ENCODE assay signal across 8 mouse cellular contexts in the genomic region with DNA sequence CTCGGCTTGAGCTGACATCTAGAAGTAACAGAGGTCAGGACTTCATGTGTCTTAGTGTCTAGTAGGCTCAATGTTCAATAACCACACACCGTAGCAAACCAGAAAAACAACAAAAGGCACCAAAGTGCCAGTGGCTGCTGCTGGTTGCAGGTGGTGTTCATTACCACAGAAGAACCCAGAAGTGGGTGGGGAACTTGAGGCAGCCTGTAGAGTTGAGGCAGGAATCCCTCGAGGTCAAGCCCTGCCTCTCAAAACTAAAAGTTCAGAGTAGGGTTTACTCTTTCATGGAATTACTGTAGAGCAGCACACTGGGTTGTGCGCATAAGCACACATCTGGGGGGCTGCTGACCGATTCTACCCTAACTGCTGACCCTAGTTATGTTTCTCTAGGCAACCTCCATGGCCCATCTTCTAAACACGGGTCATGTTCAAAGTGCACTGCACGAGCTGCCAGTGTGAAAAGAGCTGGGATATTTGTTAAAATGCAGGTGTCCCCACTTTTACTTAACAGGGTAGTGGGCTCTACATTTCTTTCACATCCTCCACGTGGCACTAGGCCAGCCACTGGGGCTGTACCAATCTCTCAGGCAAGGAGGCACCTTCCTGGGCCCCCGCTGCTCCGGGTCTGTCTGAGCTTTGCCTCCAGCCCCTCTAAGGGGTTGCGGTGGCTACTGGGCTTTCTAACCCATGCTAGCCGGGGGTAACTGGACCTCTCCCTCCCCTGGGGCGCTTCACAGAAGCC.
DNase-seq lines count a peak whose midpoint lies in the region; ATAC-seq and TF ChIP-seq lines count a peak whose summit lies in the region.

No protein-coding gene starts in this region.

- H3K4me1 ChIP-seq in testis, adult 2 months (ENCODE audit: control insufficient read depth, insufficient read depth, low read length), result peaks cover 14% of the 10 kb centered on the region

- H3K79me3 ChIP-seq in C2C12 (ENCODE audit: low read depth), result no peaks in the 10 kb centered on the region

- ATAC-seq in frontal cortex, adult (ENCODE audit: low TSS enrichment), result no peak
- ATAC-seq in inflammation-experienced regulatory T-cells, adult 6 months, result peak; percentile 16
- peak; percentile 2; the same call in 1 of the 2 replicates for ATAC-seq in megakaryocyte, adult 5-6 weeks (ENCODE audit: poor library complexity, severe bottlenecking)

- DNase-seq in frontal cortex, postnatal 36 days (ENCODE audit: low spot score in 2 of 2), result peak; percentile 31 to 32
- DNase-seq in embryo, embryonic 11 days, result peak; percentile 44
- DNase-seq in cerebellum, adult 11-12 months, result no peak

- TF ChIP-seq CTCF in C2C12 (IDR thresholded peaks at IDR 0.05; ENCODE audit: control insufficient read depth, insufficient read depth, insufficient read length), result no peak
- no peak for TF ChIP-seq CTCF in testis, adult 2 months (IDR thresholded peaks at IDR 0.05; ENCODE audit: control insufficient read depth, insufficient read depth, insufficient replicate concordance, low read depth, low read length)

- no peaks in the 10 kb centered on the region for H3K27me3 ChIP-seq in C2C12 (ENCODE audit: control insufficient read depth, insufficient read depth, insufficient read length)
- H3K27me3 ChIP-seq in testis, adult 2 months (ENCODE audit: control insufficient read depth, insufficient read depth, low read length), result no peaks in the 10 kb centered on the region

- peak overlapping the region; percentile 32 for H3ac ChIP-seq in C2C12 (ENCODE audit: control insufficient read depth, insufficient read length, low read depth)

- H3K4me3 ChIP-seq in C2C12 (ENCODE audit: insufficient read depth, poor library complexity, severe bottlenecking), result no peak overlapping the region
- peak overlapping the region; percentile 88 for H3K4me3 ChIP-seq in testis, adult 2 months (ENCODE audit: control insufficient read depth, low read depth, low read length)

- peak overlapping the region; percentile 58 for H3K27ac ChIP-seq in testis, adult 2 months (ENCODE audit: control insufficient read depth, insufficient read depth, low read depth, low read length)

- no peak for TF ChIP-seq POLR2A in testis, adult 2 months (IDR thresholded peaks at IDR 0.05; ENCODE audit: control insufficient read depth, low read depth, low read length)

- H3K79me2 ChIP-seq in C2C12 (ENCODE audit: control insufficient read depth, insufficient read depth), result no peaks in the 10 kb centered on the region

- H3K36me3 ChIP-seq in C2C12 (ENCODE audit: control insufficient read depth, insufficient read depth), result no peaks in the 10 kb centered on the region
- no peaks in the 10 kb centered on the region for H3K36me3 ChIP-seq in testis, adult 2 months (ENCODE audit: control insufficient read depth, insufficient read depth, low read length)

TF ChIP-seq in C2C12, 6 proteins besides CTCF, POLR2A, EP300 and RAD21:
- no peak for TF ChIP-seq MYOG (IDR thresholded peaks at IDR 0.05; ENCODE audit: control insufficient read depth, extremely low read depth, insufficient read length)
- no peak for TF ChIP-seq CEBPB (IDR thresholded peaks at IDR 0.05; ENCODE audit: low read depth)
- TF ChIP-seq FOSL1 (IDR thresholded peaks at IDR 0.05; ENCODE audit: insufficient read depth, low read length, poor library complexity, severe bottlenecking), result no peak
- TF ChIP-seq MAX (IDR thresholded peaks at IDR 0.05), result no peak
- TF ChIP-seq MYOD1 (IDR thresholded peaks at IDR 0.05; ENCODE audit: control insufficient read depth, insufficient read length, low read depth), result no peak
- no peak for TF ChIP-seq USF1 (IDR thresholded peaks at IDR 0.05; ENCODE audit: low read depth)
